Mouse (Mus musculus): ENCODE measurements at regions not wholly inside any gene's neighbourhood (a gene's known extent, or its start where the extent isn't known, plus 50 kb on each side); places are given as distances from the start of the nearest gene placed in this dataset.

GRCm38 (mm10) chr2:137436161-137436560 lies 319.7 kb upstream of the Jag1 start:
- 64% methylated on average over 4 of the region's 4 CpGs for WGBS
- DNase-seq (ENCODE audit: low read depth in 1 of 2, low spot score in 2 of 2) = no peak
- Histone ChIP-seq H3K27ac (ENCODE audit: insufficient read depth, low read length) (no peak overlapping the region), H3K4me3 (ENCODE audit: extremely low read depth, insufficient read depth, insufficient read length) (no peak overlapping the region), H3K27me3 (ENCODE audit: control insufficient read depth, insufficient read depth, low read length) (no peaks in the 10 kb centered on the region), H3K4me1 (ENCODE audit: control insufficient read depth, insufficient read depth, insufficient read length) (no peaks in the 10 kb centered on the region), H3K36me3 (ENCODE audit: control insufficient read depth, insufficient read depth, low read length) (no peaks in the 10 kb centered on the region)
- TF ChIP-seq CTCF (IDR thresholded peaks at IDR 0.05; ENCODE audit: extremely low read depth, insufficient read depth, insufficient read length, insufficient replicate concordance) (no peak), POLR2A (IDR thresholded peaks at IDR 0.05; ENCODE audit: low read depth, low read length) (no peak)

- Histone ChIP-seq H3K36me3 (ENCODE audit: control insufficient read depth, insufficient read depth, low read length) (no peaks in the 10 kb centered on the region), H3K4me1 (ENCODE audit: control insufficient read depth, insufficient read depth, insufficient read length) (no peaks in the 10 kb centered on the region), H3K27ac (ENCODE audit: insufficient read depth, low read length) (no peak overlapping the region), H3K27me3 (ENCODE audit: control insufficient read depth, insufficient read depth, low read length) (no peaks in the 10 kb centered on the region), H3K4me3 (ENCODE audit: extremely low read depth, insufficient read depth, insufficient read length) (no peak overlapping the region)
- DNase-seq (ENCODE audit: low read depth in 1 of 2, low spot score in 2 of 2) = no peak
- TF ChIP-seq CTCF (IDR thresholded peaks at IDR 0.05; ENCODE audit: extremely low read depth, insufficient read depth, insufficient read length, insufficient replicate concordance) (no peak), POLR2A (IDR thresholded peaks at IDR 0.05; ENCODE audit: low read depth, low read length) (no peak)
- WGBS = 73% methylated on average over 3 of the region's 3 CpGs
These were observed 306.2 kb upstream of the Jag1 start for GRCm38 (mm10) chr2:137422656-137423055.

GRCm38 (mm10) chr2:137419678-137420077 lies 303.2 kb upstream of the Jag1 start:
- TF ChIP-seq POLR2A (IDR thresholded peaks at IDR 0.05; ENCODE audit: low read depth, low read length) (no peak), CTCF (IDR thresholded peaks at IDR 0.05; ENCODE audit: extremely low read depth, insufficient read depth, insufficient read length, insufficient replicate concordance) (no peak)
- DNase-seq (ENCODE audit: low read depth in 1 of 2, low spot score in 2 of 2) = no peak
- H3K4me3 ChIP-seq (ENCODE audit: extremely low read depth, insufficient read depth, insufficient read length) = no peak overlapping the region
- no peaks in the 10 kb centered on the region for H3K27me3 ChIP-seq (ENCODE audit: control insufficient read depth, insufficient read depth, low read length)
- no peak overlapping the region for H3K27ac ChIP-seq (ENCODE audit: insufficient read depth, low read length)
- H3K4me1 ChIP-seq (ENCODE audit: control insufficient read depth, insufficient read depth, insufficient read length) = no peaks in the 10 kb centered on the region
- H3K36me3 ChIP-seq (ENCODE audit: control insufficient read depth, insufficient read depth, low read length) = no peaks in the 10 kb centered on the region
- WGBS = 44% methylated on average over 4 of the region's 4 CpGs

- TF ChIP-seq CTCF (IDR thresholded peaks at IDR 0.05; ENCODE audit: extremely low read depth, insufficient read depth, insufficient read length, insufficient replicate concordance) = no peak
- TF ChIP-seq POLR2A (IDR thresholded peaks at IDR 0.05; ENCODE audit: low read depth, low read length) = no peak
- H3K36me3 ChIP-seq (ENCODE audit: control insufficient read depth, insufficient read depth, low read length) = no peaks in the 10 kb centered on the region
- DNase-seq (ENCODE audit: low read depth in 1 of 2, low spot score in 2 of 2) = no peak
- H3K27ac ChIP-seq (ENCODE audit: insufficient read depth, low read length) = no peak overlapping the region
- 85% methylated on average over 6 of the region's 6 CpGs for WGBS
- H3K4me3 ChIP-seq (ENCODE audit: extremely low read depth, insufficient read depth, insufficient read length) = no peak overlapping the region
- H3K4me1 ChIP-seq (ENCODE audit: control insufficient read depth, insufficient read depth, insufficient read length) = no peaks in the 10 kb centered on the region
- no peaks in the 10 kb centered on the region for H3K27me3 ChIP-seq (ENCODE audit: control insufficient read depth, insufficient read depth, low read length)
These were observed 301.2 kb upstream of the Jag1 start for GRCm38 (mm10) chr2:137417691-137418090.

GRCm38 (mm10) chr2:137413432-137413831 lies 297.0 kb upstream of the Jag1 start:
- no peak for TF ChIP-seq CTCF (IDR thresholded peaks at IDR 0.05; ENCODE audit: extremely low read depth, insufficient read depth, insufficient read length, insufficient replicate concordance)
- TF ChIP-seq POLR2A (IDR thresholded peaks at IDR 0.05; ENCODE audit: low read depth, low read length) = no peak
- no peak for DNase-seq (ENCODE audit: low read depth in 1 of 2, low spot score in 2 of 2)
- Histone ChIP-seq H3K27ac (ENCODE audit: insufficient read depth, low read length) (no peak overlapping the region), H3K4me3 (ENCODE audit: extremely low read depth, insufficient read depth, insufficient read length) (no peak overlapping the region), H3K27me3 (ENCODE audit: control insufficient read depth, insufficient read depth, low read length) (no peaks in the 10 kb centered on the region), H3K36me3 (ENCODE audit: control insufficient read depth, insufficient read depth, low read length) (no peaks in the 10 kb centered on the region), H3K4me1 (ENCODE audit: control insufficient read depth, insufficient read depth, insufficient read length) (no peaks in the 10 kb centered on the region)
- 81% methylated on average over 3 of the region's 3 CpGs for WGBS

DNA sequence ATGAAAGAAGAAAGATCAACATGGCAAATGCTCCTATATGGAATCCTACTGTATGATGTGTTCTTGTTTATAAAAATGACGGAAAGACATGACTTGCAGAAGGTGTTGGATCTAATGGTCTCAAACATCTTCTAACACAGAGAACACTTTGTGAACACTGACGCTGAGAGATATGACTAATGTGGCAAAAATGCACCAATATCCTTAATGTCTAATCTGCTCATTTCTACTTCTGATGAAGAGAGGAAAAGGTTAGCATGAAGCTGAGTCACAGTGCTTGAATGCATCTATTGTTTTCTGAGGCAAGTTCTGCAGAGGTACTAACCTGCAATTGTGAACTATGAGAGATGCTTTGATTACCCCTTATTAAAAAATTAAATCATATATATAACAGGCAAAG lies 293.2 kb upstream of the Jag1 start:
- Histone ChIP-seq H3K4me3 (ENCODE audit: extremely low read depth, insufficient read depth, insufficient read length) (no peak overlapping the region), H3K27ac (ENCODE audit: insufficient read depth, low read length) (no peak overlapping the region), H3K4me1 (ENCODE audit: control insufficient read depth, insufficient read depth, insufficient read length) (no peaks in the 10 kb centered on the region), H3K27me3 (ENCODE audit: control insufficient read depth, insufficient read depth, low read length) (no peaks in the 10 kb centered on the region), H3K36me3 (ENCODE audit: control insufficient read depth, insufficient read depth, low read length) (no peaks in the 10 kb centered on the region)
- no peak for DNase-seq (ENCODE audit: low read depth in 1 of 2, low spot score in 2 of 2)
- TF ChIP-seq POLR2A (IDR thresholded peaks at IDR 0.05; ENCODE audit: low read depth, low read length) (no peak), CTCF (IDR thresholded peaks at IDR 0.05; ENCODE audit: extremely low read depth, insufficient read depth, insufficient read length, insufficient replicate concordance) (no peak)
- 87% methylated on average over 2 of the region's 2 CpGs for WGBS

- Histone ChIP-seq H3K4me1 (ENCODE audit: control insufficient read depth, insufficient read depth, insufficient read length) (no peaks in the 10 kb centered on the region), H3K4me3 (ENCODE audit: extremely low read depth, insufficient read depth, insufficient read length) (no peak overlapping the region), H3K27me3 (ENCODE audit: control insufficient read depth, insufficient read depth, low read length) (no peaks in the 10 kb centered on the region), H3K27ac (ENCODE audit: insufficient read depth, low read length) (no peak overlapping the region), H3K36me3 (ENCODE audit: control insufficient read depth, insufficient read depth, low read length) (no peaks in the 10 kb centered on the region)
- DNase-seq (ENCODE audit: low read depth in 1 of 2, low spot score in 2 of 2) = no peak
- TF ChIP-seq CTCF (IDR thresholded peaks at IDR 0.05; ENCODE audit: extremely low read depth, insufficient read depth, insufficient read length, insufficient replicate concordance) (no peak), POLR2A (IDR thresholded peaks at IDR 0.05; ENCODE audit: low read depth, low read length) (no peak)
- 74% methylated on average over 2 of the region's 2 CpGs for WGBS
These were observed 291.9 kb upstream of the Jag1 start for GRCm38 (mm10) chr2:137408294-137408693.
